Mouse (Mus musculus): Measurements from ENCODE around the gene Mtss1l.

Mtss1l gene

DNA sequence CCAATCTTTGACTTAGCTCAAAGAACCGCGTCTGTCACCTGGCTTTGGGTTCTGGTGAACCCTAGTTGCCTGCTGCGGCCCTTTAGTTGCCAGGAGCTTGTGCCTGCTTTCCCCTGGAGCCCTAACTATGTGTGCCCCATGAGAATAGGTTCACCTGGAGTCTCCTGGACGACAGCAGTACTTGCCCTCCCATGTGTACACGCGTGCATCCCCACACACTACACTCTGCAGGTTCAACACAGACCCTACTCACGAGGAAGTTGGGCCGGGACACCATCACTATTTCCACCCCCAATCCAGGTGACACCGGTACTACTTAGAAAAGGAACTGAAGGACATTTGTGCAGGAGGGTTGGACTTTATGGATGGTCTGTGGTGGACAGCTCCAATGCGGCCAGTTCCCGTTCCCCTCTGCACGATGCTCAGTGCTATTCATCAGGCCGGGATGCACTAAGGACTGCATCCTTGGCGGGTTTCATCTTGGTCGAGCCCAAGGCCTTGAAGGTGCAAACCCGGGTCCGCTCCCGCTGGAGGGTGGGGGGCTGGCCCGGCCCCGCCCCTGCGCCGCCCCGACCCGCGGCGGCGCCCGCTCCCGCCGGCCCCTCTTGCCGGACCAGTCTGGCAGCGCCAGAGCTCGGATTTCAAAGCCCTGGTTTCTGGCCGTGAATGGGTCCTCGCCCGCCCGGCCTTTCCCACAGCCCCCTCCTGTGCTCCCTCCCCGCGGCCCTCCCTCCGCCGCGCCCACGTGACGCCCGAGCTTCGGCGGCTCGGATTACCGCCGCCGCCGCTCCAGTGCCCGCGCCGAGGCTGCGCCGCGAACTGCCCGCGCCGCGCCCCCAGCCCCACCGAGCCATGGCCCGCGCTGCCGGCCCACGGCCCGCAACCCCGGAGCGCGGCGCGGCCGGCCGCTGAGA lies at the start of gene Mtss1l:
Gene Mtss1l, plus strand, starts transcription at position 792 of the 914 bp plus-strand sequence.
- DNase-seq (ENCODE audit: low read depth, low spot score) = no peak

DNA sequence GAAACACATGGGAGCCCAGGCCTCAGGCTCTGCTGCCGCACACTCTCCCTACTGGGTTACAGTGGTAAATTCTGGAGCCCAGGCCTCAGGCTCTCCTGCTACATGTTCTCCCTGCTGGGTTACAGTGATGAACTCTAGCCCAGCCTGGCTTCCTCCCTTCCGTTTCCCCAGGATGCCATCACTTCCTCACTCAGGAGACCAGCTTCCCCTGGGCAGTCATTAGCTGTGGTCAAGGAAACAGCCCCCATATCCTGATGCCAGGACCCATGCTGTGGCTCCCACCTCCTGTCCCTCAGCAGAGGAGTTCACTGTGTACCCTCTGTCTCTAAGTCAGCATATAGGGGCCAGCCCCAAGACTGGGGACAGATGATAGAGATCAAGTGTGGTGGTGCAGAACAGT lies 49.1 kb upstream of the Mtss1l start:
- DNase-seq (ENCODE audit: low read depth, low spot score) = no peak

DNA sequence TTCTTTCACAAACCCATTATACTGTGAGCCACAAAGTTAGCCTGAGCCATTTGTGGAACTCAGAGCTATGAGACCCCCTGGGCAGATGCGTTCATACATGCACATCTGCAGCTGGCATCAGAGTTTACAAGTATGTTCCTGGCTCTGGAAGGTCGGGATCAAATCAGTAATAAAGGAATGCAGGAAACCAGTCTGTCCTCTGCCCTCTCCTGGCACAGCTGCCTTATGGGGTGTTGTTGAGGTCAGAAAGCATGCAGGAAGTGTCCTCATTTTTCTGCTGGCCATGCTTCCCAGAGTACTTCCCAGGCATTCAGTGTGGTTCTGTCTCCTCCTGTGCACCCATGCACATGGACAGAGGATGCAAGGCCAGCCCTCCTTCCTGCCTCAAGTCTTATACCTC lies 48.1 kb upstream of the Mtss1l start:
- DNase-seq (ENCODE audit: low read depth, low spot score) = no peak

DNA sequence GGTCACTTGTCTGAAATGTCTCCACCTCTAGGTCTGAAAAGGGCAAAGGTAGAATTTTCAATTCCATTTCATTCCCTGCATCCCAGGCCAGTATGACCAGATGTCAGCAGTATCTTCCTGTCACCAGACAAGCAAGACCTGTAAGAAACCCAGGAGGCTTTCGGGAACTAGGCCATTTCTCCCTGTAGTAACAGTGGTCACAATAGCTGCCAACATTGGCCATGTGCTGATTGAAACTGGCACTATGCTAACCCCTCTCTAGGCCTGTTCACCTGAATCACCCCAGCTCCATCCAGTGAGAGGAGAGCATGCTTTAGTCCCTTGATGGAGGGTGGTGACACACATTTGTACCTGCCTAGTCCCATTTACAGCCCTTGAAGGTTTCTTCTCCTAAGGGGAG lies 46.7 kb upstream of the Mtss1l start:
- no peak for DNase-seq (ENCODE audit: low read depth, low spot score)

DNA sequence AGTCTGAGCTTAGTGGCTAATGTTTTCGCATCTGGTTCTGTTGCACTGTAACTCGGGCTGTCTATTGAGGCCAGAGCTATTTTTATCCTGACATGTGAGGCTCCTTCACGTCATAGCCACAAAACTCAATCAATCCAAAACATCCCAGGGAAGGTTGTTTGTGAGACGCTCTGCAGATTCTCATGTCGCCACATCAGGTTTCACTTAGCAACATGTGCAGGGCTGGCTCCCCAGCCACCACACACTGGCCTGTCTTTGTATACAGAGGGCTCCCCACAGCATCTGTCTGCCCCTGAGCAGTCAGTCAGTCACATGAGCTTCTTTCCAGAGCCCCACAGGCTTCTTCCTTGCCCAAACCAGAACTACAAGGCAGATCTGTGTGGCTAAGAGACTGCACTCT lies 44.6 kb upstream of the Mtss1l start:
- DNase-seq (ENCODE audit: low read depth, low spot score) = no peak

DNA sequence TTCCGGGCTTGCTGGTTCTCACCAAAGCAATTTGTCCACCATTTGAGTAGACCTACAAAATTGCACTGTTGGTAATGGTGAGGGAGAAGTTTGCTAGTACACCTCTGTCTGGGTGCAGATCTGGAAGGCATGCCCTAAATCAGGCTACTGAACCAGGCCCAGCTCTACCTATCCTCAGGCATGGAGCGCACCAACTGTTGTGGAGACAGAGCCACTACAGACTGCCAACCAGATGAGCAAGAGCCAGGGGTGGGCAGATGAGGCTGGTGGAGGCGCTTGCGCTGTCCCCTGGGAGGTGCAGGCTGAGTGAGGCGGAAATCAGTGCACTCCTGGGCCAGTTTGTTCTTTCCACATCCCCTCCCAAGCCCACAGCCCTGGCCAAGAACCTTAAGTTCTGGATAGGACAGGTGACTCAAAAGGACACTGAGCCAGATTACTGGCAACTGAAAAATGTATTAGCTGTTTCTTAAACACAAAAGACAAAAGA lies 44.1 kb upstream of the Mtss1l start:
- no peak for DNase-seq (ENCODE audit: low read depth, low spot score)

DNA sequence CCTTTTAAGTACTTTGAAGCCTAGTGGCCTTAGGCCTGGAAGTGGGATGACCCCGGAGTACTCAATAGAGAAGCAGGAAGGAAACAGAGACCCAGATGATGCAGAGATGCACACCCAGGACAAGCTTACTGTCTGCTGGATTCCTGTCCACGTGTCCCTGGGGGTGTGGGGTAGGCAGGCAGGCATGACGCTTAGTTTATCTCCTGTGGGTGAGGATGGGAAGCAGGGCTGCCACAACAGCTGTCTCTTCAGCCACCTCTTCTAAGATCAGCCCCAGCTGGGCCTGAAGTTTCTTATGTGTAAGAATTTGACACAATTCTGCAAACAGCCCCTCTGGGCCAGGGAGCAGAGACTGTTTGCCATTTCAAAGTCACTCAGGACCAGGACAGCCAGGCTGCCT lies 42.3 kb upstream of the Mtss1l start:
- no peak for DNase-seq (ENCODE audit: low read depth, low spot score)

DNA sequence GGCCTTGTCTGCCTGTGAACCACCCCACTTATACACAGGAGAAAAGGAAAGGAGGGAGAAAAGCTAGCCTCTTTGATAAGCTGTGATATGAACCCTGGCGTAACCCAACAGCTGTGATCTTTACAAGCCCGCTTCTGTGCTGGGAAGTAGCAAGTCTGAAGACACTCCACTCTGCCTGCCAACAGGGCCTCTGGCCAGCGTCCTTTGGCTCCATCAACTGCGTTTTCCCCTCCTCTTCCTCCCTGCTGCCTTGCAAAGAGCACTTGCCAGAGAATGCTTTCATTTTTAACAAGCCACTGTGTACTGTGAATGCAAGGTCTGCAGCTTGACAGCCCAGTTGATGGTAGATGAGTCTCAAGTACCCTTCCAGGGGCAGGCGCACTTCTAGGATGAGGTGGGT lies 33.5 kb upstream of the Mtss1l start:
- no peak for DNase-seq (ENCODE audit: low read depth, low spot score)

DNA sequence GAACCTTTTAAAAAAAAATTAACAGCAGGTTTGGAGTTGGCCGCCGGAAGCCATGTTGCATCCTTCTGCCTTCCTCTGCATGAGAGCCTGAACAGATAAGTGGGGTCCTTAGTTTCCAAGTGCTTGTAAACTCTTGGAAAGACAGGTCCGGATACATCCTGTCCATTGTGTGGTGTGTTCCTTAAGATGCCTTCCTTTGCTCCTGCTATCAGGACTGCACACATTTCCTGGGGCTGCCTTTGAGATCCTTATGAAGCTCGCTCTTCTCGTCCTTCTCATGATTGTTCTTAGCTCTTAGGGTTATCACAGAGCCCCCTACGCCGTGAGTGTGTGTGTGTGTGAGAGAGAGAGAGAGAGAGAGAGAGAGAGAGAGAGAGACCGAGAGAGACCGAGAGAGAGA lies 31.3 kb upstream of the Mtss1l start:
- DNase-seq (ENCODE audit: low read depth, low spot score) = no peak

DNA sequence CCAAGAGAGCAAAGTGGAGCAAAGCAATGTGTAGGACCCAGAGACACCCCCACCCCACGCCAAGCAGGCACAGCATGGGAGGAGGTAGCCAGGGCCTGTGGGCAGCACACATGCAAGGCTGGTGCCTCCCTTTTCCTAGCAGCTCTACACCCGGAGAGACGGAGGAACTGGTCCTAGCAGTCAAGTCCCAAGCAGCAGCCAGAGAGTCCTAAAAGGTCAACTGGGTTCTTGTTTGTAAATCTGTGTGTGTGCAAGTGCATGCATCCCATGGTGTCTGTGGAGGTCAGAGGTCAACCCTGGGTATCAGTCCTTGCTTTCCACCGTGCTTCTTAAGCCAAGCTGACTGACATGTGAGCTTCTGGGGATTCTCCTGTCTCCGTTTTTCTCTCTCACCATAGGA lies 27.1 kb upstream of the Mtss1l start:
- no peak for DNase-seq (ENCODE audit: low read depth, low spot score)

DNA sequence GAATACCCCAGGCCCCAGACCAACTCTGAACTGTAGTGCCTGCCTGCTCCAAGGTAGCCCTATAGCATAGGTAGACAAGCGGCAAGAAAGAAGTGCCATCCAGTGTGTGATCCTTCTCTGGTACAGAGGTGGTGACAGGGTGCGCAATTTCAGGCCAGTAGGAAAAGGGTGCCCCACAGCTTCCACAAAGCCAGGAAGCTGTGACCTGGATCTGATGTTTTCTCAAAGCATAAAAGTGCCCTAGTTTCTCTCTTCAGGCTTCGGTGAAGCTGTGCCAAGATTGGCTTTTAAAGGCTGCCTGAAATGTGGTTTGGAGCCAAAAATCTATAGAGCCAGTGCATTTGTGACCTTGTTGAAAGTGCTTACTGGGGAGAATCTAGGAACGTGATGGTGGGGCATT lies 26.4 kb upstream of the Mtss1l start:
- DNase-seq (ENCODE audit: low read depth, low spot score) = no peak

DNA sequence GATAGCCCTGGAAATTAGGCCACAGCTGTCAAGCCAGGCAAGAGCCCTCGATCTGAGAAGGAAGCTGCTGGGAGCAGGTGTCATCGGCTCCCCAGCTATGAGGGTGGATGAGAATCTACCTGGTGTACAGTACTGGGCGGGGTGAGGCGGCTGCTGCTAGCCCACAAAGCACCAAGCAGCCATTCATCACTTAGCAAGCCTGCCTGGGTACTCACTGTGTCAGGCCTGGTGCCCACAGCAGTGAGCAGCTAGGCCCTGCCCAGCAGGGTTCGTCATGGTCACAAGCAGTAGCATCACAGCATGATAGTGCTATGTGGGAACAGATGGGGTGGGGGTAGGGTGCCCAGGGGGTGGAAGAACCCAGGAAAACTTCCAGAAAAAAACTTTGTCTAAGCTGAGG lies 25.8 kb upstream of the Mtss1l start:
- no peak for DNase-seq (ENCODE audit: low read depth, low spot score)

DNA sequence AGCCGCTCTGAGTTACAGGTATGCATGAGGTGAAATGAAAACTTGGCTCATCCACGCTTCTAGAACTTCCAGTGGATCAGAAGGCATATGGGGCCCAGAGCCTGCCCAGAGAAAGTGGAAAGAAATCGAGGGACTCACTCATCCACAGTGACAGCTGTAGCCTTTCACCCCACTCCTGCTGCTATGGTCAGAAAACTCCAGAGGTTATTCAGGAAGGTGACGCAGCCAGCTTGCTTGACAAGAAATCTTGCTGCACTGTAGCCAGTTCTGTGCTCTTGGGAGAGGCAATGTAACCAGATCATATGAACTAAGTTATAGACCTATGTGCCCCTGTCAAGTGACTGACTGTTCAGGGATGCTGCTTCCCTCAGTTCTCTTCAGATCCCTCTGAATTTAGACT lies 25.2 kb upstream of the Mtss1l start:
- DNase-seq (ENCODE audit: low read depth, low spot score) = no peak

DNA sequence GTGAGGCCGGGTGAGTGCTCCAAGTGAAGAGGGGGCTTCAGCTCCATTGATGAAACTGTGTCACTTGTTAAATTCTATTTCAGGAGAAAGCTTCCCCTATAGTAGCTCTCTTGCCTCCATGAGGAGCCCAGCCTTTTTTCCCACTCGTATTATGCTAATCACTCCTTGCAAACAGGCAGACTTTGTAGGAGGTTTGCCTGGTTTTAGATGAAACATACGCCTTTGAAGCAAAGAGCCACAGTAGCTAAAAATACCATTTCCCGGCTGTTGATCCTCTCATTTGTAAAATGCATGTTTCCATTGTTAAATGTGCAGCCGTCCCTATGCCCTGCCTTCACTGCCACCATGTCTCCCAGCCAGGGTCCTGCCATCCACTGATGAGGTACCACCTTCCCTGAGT lies 23.7 kb upstream of the Mtss1l start:
- DNase-seq (ENCODE audit: low read depth, low spot score) = no peak

DNA sequence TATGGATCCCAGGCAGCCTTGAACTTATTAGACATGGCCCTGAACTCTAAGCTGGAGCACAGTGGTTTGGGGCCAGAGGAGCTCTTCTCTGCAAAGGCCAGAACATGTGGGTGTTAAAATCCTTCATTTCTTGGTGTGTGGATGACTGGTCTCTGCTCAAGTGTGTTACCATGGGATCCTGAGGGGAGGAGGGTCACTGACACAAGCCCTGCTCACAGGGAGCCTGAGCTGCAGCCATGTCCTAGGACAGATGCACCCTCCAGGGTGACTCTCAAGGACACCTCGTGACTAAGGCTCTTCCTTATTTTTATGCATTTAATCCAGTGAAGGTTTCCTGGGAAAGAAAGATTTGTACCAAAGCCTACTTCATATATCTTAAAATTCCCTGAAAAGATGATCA lies 23.2 kb upstream of the Mtss1l start:
- no peak for DNase-seq (ENCODE audit: low read depth, low spot score)

DNA sequence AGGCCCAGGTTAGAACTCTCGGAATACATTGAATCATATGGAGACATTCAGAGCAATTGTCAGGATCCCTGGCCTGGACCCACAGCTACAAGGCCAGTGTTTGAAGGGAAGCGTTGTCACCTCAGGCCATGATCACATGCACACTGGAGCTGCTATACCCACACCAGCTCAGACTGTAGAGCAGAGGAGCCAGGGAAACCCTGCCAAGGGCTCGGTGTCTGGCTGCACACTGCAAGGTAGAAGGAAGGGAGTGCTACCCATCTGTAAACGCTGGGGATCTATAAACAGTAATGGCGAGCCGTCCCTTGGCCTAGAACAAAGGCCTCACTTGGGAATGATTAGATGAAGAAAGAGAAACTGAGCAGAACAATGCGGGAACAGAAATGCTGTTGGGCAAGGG lies 21.8 kb upstream of the Mtss1l start:
- DNase-seq (ENCODE audit: low read depth, low spot score) = no peak

DNA sequence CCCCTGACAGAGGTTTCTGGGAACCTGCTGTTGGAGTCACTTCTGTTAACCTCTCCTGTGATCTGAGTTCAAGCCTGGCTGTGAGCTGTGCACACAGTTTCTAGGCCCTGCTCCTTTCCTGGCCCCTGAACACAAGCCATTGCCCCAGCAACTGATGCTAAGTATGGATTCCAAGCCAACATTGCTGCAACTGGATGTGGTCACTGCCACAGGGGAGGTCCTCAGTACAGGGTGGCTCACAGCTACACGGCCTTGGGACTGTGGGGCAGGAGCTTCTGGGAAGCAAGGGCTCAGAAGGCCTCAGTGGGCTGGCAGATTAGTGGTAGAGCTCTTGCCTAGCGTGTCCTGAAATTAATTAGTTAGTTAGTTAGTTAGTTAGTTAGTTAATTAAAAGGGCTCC lies 20.7 kb upstream of the Mtss1l start:
- no peak for DNase-seq (ENCODE audit: low read depth, low spot score)

DNA sequence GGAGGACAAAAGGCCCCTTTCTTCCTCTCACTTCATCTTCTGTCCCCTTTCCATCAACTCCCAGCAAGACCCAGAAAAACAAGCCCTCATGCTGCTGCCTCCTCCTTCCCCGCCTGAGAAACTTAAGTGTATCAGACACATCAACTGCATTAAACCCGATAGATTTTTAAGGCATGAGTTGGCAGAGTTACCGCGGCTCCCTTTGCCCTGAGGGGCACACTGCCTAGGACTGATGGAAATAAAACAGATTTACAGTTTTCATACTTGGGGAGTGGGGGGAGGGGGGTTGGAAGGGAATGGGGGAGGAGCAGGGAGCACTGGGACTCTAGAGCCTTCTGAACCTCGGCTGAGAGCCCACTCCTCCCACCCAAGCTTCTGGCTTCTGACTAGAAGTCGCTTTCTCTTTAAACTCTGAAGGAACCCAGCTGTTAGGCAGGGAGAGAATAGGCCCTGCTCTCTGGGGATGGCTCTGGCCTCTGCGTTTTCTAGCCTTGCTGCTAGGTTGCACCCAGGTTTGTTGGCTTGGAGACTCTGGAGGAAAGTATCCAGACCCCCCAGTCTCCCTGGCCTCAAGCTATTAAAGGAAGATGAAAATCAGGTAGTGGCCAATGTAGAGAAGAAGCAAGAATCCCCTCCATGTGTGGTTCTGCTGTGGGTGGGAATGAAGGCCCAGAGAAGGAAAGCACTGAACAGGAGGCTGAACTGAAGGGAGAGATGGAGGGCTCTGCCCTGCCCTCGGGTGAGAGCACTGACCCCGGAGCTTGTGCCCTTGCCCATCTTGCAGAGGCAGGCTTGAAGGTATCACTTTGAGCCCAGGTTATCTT lies 18.4 kb upstream of the Mtss1l start:
- no peak for DNase-seq (ENCODE audit: low read depth, low spot score)

DNA sequence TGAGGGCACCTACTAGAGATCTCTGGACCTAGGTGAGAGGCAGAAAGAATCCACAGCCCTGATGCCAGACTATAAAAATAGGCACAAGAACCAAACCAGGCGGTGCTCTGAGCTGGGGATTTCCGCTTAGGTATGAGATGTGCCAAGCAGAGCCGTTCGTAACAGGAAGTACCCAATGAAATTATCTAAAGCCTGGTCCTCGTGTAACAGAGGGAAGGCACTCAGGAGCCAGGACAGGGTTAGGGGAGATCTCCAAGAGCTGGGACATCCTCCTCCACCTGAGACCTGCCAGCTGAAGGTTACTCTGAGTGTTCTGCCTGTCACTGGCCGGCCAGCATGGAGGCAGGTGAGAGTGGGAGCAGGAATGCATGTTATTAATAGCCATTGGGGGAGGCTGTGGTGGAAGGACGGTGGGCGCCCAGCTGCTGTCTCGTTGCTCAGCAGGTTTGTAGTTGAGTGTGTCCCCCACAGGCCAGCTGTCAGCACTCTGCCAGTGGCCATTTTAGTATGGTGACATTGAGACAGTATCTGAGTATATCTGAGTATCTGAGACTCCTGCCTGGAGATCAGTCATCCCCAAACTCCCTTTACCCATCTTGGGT lies 17.7 kb upstream of the Mtss1l start:
- no peak for DNase-seq (ENCODE audit: low read depth, low spot score)

DNA sequence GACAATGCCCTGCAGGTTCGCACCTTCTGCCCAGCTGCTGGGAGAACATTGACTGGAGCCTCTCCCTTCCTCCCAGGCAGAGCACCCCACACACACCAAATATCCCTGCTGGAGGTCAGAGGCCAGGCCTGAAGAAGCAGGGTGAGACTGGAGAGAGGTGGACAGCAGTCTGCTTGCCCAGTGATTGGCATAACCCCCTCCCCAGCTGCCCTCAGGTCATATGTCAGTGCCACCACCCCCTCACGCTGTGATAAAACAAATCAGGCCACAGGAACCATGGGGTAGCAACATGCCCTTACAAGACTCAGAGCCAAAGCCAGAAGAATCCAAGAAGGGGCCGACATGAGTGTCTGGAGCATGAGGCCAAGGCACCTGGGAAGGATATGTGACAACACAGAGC lies 17.2 kb upstream of the Mtss1l start:
- no peak for DNase-seq (ENCODE audit: low read depth, low spot score)

DNA sequence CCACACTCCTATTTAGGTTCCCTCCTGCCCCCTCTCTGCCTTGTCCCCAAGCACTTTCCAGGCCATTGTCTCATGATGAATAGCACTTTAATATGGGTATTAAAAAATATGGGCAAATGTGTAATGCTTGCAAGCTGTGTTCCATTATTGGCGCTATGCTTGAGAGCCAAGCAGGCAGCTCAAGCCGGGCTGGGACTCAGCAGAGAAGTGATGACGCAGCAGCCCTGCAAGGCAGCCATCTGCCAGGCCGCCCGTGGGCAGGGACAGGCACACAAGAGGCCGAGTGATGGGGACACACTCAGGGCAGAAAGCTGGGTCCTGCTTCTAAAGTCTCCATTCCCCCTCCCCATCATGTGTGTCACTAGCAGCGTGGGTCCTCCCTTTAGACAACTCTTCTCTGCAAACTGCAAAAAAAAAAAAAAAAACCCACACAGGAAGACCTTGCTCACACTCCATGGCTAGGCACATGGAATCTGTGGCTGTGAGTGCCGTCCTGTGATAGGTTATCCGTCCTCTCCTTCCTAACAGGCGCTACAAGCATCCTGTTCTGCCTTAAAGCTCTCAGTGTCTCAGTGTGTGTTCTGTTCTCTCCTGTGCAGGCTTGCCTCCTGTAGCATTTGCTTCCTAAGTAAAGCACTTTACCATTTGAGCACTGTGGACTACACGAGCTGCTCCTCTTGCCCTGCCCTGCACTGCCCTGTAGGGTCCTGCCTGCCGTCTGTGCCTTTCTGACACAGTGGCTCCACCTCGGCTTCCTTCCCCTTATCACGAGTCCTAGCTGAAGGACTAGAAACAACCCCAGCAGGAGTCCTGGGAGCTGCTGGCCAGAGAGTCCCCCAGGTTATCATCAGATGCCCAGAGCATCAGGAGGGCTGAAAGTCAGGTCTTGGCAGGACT lies 15.6 kb upstream of the Mtss1l start:
- DNase-seq (ENCODE audit: low read depth, low spot score) = no peak

All from c-Kit-negative CD71-positive TER-119-positive erythroid progenitor cells, embryonic 14.5 days (primary cell).